Comparison of ENCODE assay signal across 11 mouse cellular contexts in the genomic region with DNA sequence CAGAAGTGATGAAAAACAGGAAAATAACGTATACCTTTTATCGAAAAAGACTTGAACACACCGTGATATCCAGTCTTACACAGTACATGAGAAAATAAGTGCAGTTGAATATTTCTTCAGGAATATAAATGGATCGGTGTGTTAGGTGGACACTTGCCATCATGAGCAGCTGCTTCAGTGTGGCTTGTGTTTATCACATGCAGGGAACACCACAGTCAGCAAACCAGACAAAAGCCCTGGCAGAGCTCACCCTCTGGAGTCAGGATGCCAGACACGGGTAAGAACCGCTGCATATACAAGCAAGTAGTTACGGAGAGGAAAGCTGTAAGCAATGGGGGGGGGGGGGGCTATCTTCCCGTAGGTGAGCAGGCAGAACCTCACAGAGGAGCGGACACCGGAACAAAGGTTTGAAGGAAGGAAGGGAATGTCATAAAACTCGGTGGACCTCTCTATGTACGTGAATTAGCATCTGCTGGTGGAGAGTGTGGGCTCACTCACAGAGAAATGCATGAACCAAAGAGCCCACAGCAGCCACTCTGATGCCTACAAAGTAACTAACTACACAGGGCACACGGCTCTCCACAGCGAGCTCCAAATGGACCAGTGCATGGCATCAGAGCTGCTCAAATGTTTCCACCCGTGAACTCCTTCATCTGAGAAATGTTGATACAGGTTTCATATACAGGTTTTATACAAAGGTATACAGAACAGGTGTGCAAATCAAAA. TPM values are rescaled to one million over a fixed set of nuclear protein-coding genes. Genes with fewer than 3 reads are reported as not detected.
A peak's percentile ranks its signal among the peaks of the same experiment; 100 is the strongest.
DNase-seq lines count a peak whose midpoint lies in the region; ATAC-seq and TF ChIP-seq lines count a peak whose summit lies in the region.
"Had no signal": no experiment of that assay in that cellular context is flagged by ENCODE, and none has a peak within 500 bp of the region (broad histone marks: within the 10 kb centered on the region; RNA-seq: fewer than 3 reads in every experiment).

No protein-coding gene starts in this region.

- TF ChIP-seq POLR2A in myocyte (IDR thresholded peaks at IDR 0.05; ENCODE audit: insufficient read length, low read depth) = no peak

- no peaks in the 10 kb centered on the region for H3K79me2 ChIP-seq in myocyte (ENCODE audit: control insufficient read depth, insufficient read depth)

- no peak overlapping the region for H3K9ac ChIP-seq in hindbrain, embryonic 12.5 days
- H3K9ac ChIP-seq in forebrain, postnatal 0 days = no peak overlapping the region
- H3K9ac ChIP-seq: limb, embryonic 15.5 days had no signal

- H3K9me3 ChIP-seq in hindbrain, embryonic 12.5 days (replicated peaks) = no peaks in the 10 kb centered on the region
- no peaks in the 10 kb centered on the region for H3K9me3 ChIP-seq in hindbrain, embryonic 10.5 days
- H3K9me3 ChIP-seq in forebrain, postnatal 0 days (ENCODE audit: low read length) = no peaks in the 10 kb centered on the region
- H3K9me3 ChIP-seq: limb, embryonic 15.5 days had no signal

- no peaks in the 10 kb centered on the region for H3K27me3 ChIP-seq in hindbrain, embryonic 12.5 days
- H3K27me3 ChIP-seq in hindbrain, embryonic 10.5 days (ENCODE audit: insufficient read depth, poor library complexity, severe bottlenecking) = no peaks in the 10 kb centered on the region
- H3K27me3 ChIP-seq in forebrain, postnatal 0 days (ENCODE audit: insufficient read depth, low read length) = no peaks in the 10 kb centered on the region
- no peaks in the 10 kb centered on the region for H3K27me3 ChIP-seq in myocyte (ENCODE audit: control insufficient read depth, insufficient read depth, insufficient read length)
- H3K27me3 ChIP-seq: limb, embryonic 15.5 days had no signal

- no peak overlapping the region for H3K4me2 ChIP-seq in hindbrain, embryonic 12.5 days (replicated peaks)
- H3K4me2 ChIP-seq in forebrain, postnatal 0 days (ENCODE audit: low read depth) = no peak overlapping the region
- H3K4me2 ChIP-seq in myocyte (ENCODE audit: low read depth) = no peak overlapping the region
- H3K4me2 ChIP-seq: limb, embryonic 15.5 days had no signal

- no peak for TF ChIP-seq CTCF in forebrain, postnatal 0 days (IDR thresholded peaks at IDR 0.05; ENCODE audit: low read depth)

- H3K27ac ChIP-seq in hindbrain, embryonic 12.5 days = no peak overlapping the region
- no peak overlapping the region for H3K27ac ChIP-seq in hindbrain, embryonic 10.5 days
- no peak overlapping the region for H3K27ac ChIP-seq in forebrain, postnatal 0 days (ENCODE audit: low read depth, low read length)
- H3K27ac ChIP-seq: limb, embryonic 15.5 days had no signal

- H3K4me1 ChIP-seq in hindbrain, embryonic 12.5 days = no peaks in the 10 kb centered on the region
- H3K4me1 ChIP-seq in hindbrain, embryonic 10.5 days (replicated peaks) = no peaks in the 10 kb centered on the region
- H3K4me1 ChIP-seq in forebrain, postnatal 0 days (ENCODE audit: insufficient read depth) = no peaks in the 10 kb centered on the region

- ATAC-seq in hindbrain, embryonic 12.5 days (ENCODE audit: low FRiP score) = peak; percentile 46; the same call in 1 of the 2 replicates
- ATAC-seq in forebrain, postnatal 0 days = peak; percentile 84
- ATAC-seq in monocyte, adult 5-6 weeks (replicated peaks; ENCODE audit: insufficient number of reproducible peaks, low FRiP score, low TSS enrichment, poor library complexity, severe bottlenecking) = no peak
- ATAC-seq: intestine, embryonic 16.5 days had no signal

- H3K36me3 ChIP-seq in hindbrain, embryonic 12.5 days = no peaks in the 10 kb centered on the region
- no peaks in the 10 kb centered on the region for H3K36me3 ChIP-seq in hindbrain, embryonic 10.5 days
- H3K36me3 ChIP-seq in forebrain, postnatal 0 days (ENCODE audit: insufficient read depth) = no peaks in the 10 kb centered on the region
- H3K36me3 ChIP-seq in myocyte (ENCODE audit: control insufficient read depth, insufficient read depth) = no peaks in the 10 kb centered on the region
- H3K36me3 ChIP-seq: limb, embryonic 15.5 days had no signal

- H3ac ChIP-seq in myocyte (ENCODE audit: control insufficient read depth, insufficient read length) = no peak overlapping the region

- 84% methylated on average over 15 of the region's 15 CpGs for WGBS in hindbrain, embryonic 12.5 days
- 88% methylated on average over 15 of the region's 15 CpGs for WGBS in hindbrain, embryonic 10.5 days
- 53% methylated on average over 15 of the region's 15 CpGs for WGBS in forebrain, postnatal 0 days

- no peak overlapping the region for H3K4me3 ChIP-seq in hindbrain, embryonic 12.5 days
- H3K4me3 ChIP-seq in hindbrain, embryonic 10.5 days = no peak overlapping the region
- no peak overlapping the region for H3K4me3 ChIP-seq in forebrain, postnatal 0 days (ENCODE audit: low read depth, low read length)
- H3K4me3 ChIP-seq in myocyte = no peak overlapping the region
- H3K4me3 ChIP-seq: limb, embryonic 15.5 days had no signal

- DNase-seq in hindbrain, embryonic 10.5 days (ENCODE audit: low spot score) = no peak
- peak; percentile 50 for DNase-seq in cerebellum, adult 9-11 months
- peak; percentile 38 for DNase-seq in forebrain, postnatal 0 days
- DNase-seq in right cerebral cortex, postnatal 4 days = no peak
- DNase-seq: lung, postnatal 14 days; thymus, adult 2 months had no signal

TF ChIP-seq in myocyte, 11 proteins besides CTCF, POLR2A, EP300 and RAD21:
- TF ChIP-seq POLR2AphosphoS2 (IDR thresholded peaks at IDR 0.05; ENCODE audit: insufficient read length, low read depth) = no peak
- peak in 2 of 3 experiments; percentile 58 to 61 for TF ChIP-seq MYOG (IDR thresholded peaks at IDR 0.05; ENCODE audit: control insufficient read depth in 1 of 3, insufficient read depth in 1 of 3, insufficient read length in 2 of 3, low read depth in 2 of 3)
- TF ChIP-seq TCF3 (IDR thresholded peaks at IDR 0.05; ENCODE audit: insufficient read length, low read depth) = no peak
- no peak for TF ChIP-seq REST (IDR thresholded peaks at IDR 0.05; ENCODE audit: insufficient read depth, insufficient read length)
- TF ChIP-seq MYOD1 (IDR thresholded peaks at IDR 0.05; ENCODE audit: control insufficient read depth in 1 of 3, insufficient read length in 2 of 3, low read depth in 2 of 3) = peak; percentile 32 to 65 (median 37)

RNA-seq across cellular contexts. Expression of a gene that starts 51.8 kb away (rescaled TPM):
- polyA plus RNA-seq in hindbrain, embryonic 12.5 days (2016; fragmentation: Nextera tagmentation; extraction: Ambion mirVana) = 17.0 and 17.5 TPM in 2 replicates
- polyA plus RNA-seq in hindbrain, embryonic 10.5 days (2016; fragmentation: Nextera tagmentation; extraction: Ambion mirVana) = 9.8 and 10.8 TPM in 2 replicates
- 5.2 and 7.5 TPM in 2 replicates for total RNA-seq in forebrain, postnatal 0 days (2014; rRNA removed)
- 7.6 and 10.7 TPM in 2 replicates for polyA plus RNA-seq in forebrain, postnatal 0 days (2015; fragmentation: Nextera tagmentation; extraction: Ambion mirVana)
- polyA plus RNA-seq in myocyte (2012; fragmentation: generic; extraction: Trizol) = 5.9 TPM
- 8.0 to 13.2 TPM (median 12.6 TPM) in 3 replicates for total RNA-seq in monocyte, adult 5-6 weeks (2017)

Comparison
In these comparisons a context has a peak if more than half of its experiments do, and no peak if none do; other contexts are left out.
1. DNase-seq: peak in cerebellum, adult 9-11 months (single experiment) and forebrain, postnatal 0 days (single experiment); none in hindbrain, embryonic 10.5 days (single experiment) and right cerebral cortex, postnatal 4 days (single experiment).